Mouse (Mus musculus): ENCODE measurements at regions not wholly inside any gene's neighbourhood (a gene's known extent, or its start where the extent isn't known, plus 50 kb on each side); places are given as distances from the start of the nearest gene placed in this dataset.
"Not testable (repeated sequence)": the region's sequence is repeated elsewhere in the genome, so short reads cannot be mapped to it uniquely, and the experiment has no call there.

DNA sequence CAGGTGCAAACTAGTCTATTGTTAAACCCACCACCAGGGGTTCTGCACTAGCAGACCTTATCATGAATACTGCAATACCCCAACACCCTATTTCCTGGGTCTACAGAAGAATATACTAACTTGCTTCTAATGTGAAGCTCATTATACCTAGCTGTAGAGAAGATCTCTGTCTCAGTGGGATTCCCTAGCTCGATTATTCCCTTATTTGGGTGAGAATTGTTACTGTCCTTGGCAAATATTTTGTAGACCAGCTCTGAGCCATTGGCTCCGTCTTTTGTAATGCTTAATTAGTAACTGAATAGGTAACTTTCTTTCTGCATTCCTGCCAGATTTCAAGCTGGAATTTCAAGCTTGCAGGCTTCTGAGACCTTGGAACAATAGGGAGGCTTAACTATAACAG lies 590.8 kb upstream of the Adcyap1 start:
- H3K27me3 ChIP-seq (ENCODE audit: insufficient read depth, low read length); H3K36me3 ChIP-seq (ENCODE audit: insufficient read depth, low read length); H3K4me3 ChIP-seq (replicated peaks; ENCODE audit: low read length): not testable (repeated sequence)
- H3K4me1 ChIP-seq (replicated peaks; ENCODE audit: low read depth, low read length), result peaks cover 11% of the 10 kb centered on the region; the same call in 1 of the 2 replicates
- H3K9me3 ChIP-seq (ENCODE audit: low read length), result peaks cover 18% of the 10 kb centered on the region
- peak; percentile 67 for TF ChIP-seq NANOG (IDR thresholded peaks at IDR 0.05; ENCODE audit: borderline replicate concordance, low read length)

DNA sequence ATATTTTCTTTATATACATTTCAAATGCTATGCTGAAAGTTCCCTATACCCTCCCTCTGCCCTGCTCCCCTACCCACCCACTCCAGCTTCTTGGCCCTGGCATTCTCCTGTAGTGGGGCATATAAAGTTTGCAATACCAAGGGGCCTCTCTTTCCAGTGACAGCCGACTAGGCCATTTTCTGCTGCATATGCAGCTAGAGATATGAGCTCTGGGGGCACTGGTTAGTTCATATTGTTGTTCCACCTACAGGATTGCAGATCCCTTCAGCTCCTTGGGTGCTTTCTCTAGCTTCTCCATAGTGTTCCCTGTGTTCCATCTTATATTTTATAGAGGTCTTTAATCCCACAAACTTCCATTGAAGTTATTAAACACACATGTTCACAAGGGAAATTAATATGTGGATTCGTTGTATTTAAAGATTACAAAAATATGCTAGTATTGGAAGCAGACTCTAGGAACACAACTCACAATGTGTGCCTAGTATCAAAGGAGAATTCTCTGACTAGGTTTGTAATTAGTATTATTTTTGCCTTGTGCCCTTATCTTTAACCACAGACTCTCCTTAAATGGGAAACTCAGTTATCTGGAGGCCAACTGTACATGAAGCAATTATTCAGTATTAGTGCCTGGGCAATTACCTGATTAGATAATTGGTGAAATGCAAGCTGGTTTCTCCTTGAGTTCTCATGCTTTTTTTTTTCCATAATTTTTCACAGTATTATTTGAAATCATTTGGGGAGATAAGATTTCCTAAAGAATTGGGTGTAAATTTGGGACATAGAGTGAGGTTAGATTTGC lies 569.8 kb upstream of the Adcyap1 start:
- Histone ChIP-seq H3K4me3 (replicated peaks; ENCODE audit: low read length) (no peak overlapping the region), H3K36me3 (ENCODE audit: insufficient read depth, low read length) (no peaks in the 10 kb centered on the region), H3K9me3 (ENCODE audit: low read length) (no peaks in the 10 kb centered on the region), H3K27me3 (ENCODE audit: insufficient read depth, low read length) (no peaks in the 10 kb centered on the region), H3K4me1 (replicated peaks; ENCODE audit: low read depth, low read length) (no peaks in the 10 kb centered on the region)
- TF ChIP-seq POU5F1 (IDR thresholded peaks at IDR 0.05; ENCODE audit: borderline replicate concordance, low read length), result no peak
- no peak for TF ChIP-seq NANOG (IDR thresholded peaks at IDR 0.05; ENCODE audit: borderline replicate concordance, low read length)
- TF ChIP-seq CTCF (conservative IDR thresholded peaks at IDR 0.05; ENCODE audit: low read length), result no peak

DNA sequence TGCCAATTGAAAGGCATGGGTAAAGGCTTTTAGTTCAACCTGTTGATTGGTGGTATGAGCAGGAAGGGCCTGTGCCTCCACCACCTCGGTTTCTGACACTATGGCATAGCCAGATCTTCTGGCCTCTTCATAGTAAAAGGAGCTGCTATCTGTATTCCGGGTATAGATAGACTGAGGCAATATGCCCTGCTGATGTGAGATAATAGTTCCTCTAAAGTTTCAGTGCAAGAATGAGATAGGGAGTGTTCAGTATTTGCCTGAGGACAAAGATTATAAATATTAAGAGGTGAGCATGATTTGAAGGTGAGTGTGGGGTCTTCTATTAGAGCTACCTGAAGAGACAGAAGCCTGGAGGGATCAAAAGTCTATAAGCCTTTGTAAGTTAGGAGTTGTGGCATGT lies 547.6 kb upstream of the Adcyap1 start:
- Histone ChIP-seq H3K36me3 (ENCODE audit: insufficient read depth, low read length) (no peaks in the 10 kb centered on the region), H3K9me3 (ENCODE audit: low read length) (no peaks in the 10 kb centered on the region), H3K4me3 (replicated peaks; ENCODE audit: low read length) (no peak overlapping the region), H3K27me3 (ENCODE audit: insufficient read depth, low read length) (no peaks in the 10 kb centered on the region), H3K4me1 (replicated peaks; ENCODE audit: low read depth, low read length) (no peaks in the 10 kb centered on the region)
- TF ChIP-seq CTCF (conservative IDR thresholded peaks at IDR 0.05; ENCODE audit: low read length) (no peak), NANOG (IDR thresholded peaks at IDR 0.05; ENCODE audit: borderline replicate concordance, low read length) (no peak), POU5F1 (IDR thresholded peaks at IDR 0.05; ENCODE audit: borderline replicate concordance, low read length) (no peak)

Measured in E14TG2a.4 (cell line).